Mouse (Mus musculus): ENCODE results near the gene Tmem120b. TPM values are rescaled to one million over a fixed set of nuclear protein-coding genes. Genes with fewer than 3 reads are reported as not detected.

The Tmem120b gene
- not detected in 2 replicates for polyA plus RNA-seq (2012; ENCODE audit: insufficient read depth, insufficient read length, low replicate concordance, missing spikeins)

DNA sequence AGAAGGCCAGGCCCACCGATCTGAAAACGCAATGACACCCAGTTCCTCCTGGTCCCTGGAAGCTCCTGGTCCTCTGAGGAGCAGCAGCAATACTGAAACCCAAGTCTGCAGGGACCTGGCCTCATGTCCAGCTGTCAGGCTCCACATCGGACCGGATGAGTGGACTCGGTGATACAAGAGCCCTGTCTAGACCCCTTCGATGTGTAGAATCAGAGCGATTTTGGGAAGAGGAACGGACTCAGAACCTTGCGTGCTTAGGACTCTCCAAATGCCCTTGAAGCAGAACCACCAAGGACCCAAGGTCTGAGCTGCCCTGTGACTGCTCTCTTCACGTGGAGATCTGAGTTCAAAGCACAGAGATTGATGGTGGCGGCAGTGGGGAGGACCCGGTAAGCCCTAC, at the start of gene Tmem120b:
TSS of gene Tmem120b (plus strand) at position 301 of the 400 bp plus-strand sequence.
- no peak for TF ChIP-seq CTCF (IDR thresholded peaks at IDR 0.05; ENCODE audit: insufficient read depth, low read depth, low read length)
- no peak for TF ChIP-seq POLR2A (IDR thresholded peaks at IDR 0.05; ENCODE audit: insufficient read depth, low read depth, low read length)
- WGBS, result 90% methylated on average over 12 of the region's 12 CpGs
- Histone ChIP-seq H3K27ac (ENCODE audit: insufficient read depth, low read depth, low read length) (no peak within 1 kb of the TSS), H3K4me3 (ENCODE audit: insufficient read depth, low read depth, low read length) (no peak within 1 kb of the TSS), H3K4me1 (ENCODE audit: control insufficient read depth, insufficient read depth, low read length) (no peaks in the 10 kb centered on the region)

DNA sequence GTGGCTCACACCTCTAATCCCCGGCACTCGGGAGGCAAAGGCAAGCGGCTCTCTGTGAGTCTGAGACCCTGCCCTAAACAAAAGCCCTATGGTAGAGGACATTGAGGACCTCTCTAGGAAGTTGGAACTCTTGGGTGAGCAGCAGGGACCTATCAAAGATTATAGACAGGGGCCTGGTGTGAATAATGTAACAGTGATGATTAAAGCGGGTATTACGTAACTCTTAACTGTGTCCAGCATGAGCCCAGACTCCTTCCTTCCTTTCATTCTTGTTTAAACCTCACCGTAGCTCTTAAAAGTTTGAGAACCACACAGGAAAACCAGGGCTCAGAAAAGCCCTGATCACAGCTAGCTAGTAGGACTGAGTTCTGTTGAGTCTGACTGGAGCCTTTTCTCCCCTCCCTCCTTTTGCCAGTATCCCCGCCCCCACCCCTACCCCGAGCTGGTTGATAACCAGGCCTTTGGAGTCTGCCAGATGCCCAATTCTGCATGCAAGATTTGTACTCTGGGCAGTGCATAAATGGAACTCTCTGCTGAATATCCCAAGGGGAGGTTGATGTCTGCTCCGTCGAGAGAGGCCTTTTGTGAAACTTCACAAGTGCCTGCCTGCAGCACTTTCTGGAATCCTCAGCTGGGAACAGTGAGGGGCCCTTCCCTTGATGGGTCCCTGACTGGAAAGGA, 48.7 kb upstream of the Tmem120b start:
- Histone ChIP-seq H3K4me3 (ENCODE audit: insufficient read depth, low read depth, low read length) (no peak overlapping the region), H3K4me1 (ENCODE audit: control insufficient read depth, insufficient read depth, low read length) (peaks cover 21% of the 10 kb centered on the region), H3K27ac (ENCODE audit: insufficient read depth, low read depth, low read length) (peak overlapping the region; percentile 45; the same call in 1 of the 2 replicates)
- TF ChIP-seq POLR2A (IDR thresholded peaks at IDR 0.05; ENCODE audit: insufficient read depth, low read depth, low read length) (no peak), CTCF (IDR thresholded peaks at IDR 0.05; ENCODE audit: insufficient read depth, low read depth, low read length) (no peak)
- WGBS, result 54% methylated on average over 10 of the region's 10 CpGs

DNA sequence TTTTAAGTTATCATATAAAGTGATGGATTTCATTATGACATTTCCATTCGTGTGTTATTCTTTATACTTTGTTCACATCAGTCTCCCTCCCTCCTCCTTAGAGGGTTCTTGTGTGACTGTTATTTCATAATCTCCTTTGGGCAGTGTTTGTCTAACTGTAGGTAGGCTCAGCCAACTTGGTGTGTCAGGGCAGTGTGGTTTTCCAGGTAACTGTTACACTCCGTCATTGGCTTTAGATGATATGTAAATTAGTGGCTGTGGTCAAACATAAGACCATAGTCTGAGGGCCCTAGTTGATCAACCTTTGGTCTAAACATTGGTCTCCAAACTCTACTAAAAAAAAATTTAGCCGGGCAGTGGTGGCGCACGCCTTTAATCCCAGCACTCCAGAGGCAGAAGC, 47.8 kb upstream of the Tmem120b start:
- TF ChIP-seq CTCF (IDR thresholded peaks at IDR 0.05; ENCODE audit: insufficient read depth, low read depth, low read length), result no peak
- TF ChIP-seq POLR2A (IDR thresholded peaks at IDR 0.05; ENCODE audit: insufficient read depth, low read depth, low read length), result no peak
- Histone ChIP-seq H3K4me3 (ENCODE audit: insufficient read depth, low read depth, low read length) (no peak overlapping the region), H3K4me1 (ENCODE audit: control insufficient read depth, insufficient read depth, low read length) (peaks cover 23% of the 10 kb centered on the region), H3K27ac (ENCODE audit: insufficient read depth, low read depth, low read length) (no peak overlapping the region)
- 93% methylated on average over 5 of the region's 5 CpGs for WGBS

DNA sequence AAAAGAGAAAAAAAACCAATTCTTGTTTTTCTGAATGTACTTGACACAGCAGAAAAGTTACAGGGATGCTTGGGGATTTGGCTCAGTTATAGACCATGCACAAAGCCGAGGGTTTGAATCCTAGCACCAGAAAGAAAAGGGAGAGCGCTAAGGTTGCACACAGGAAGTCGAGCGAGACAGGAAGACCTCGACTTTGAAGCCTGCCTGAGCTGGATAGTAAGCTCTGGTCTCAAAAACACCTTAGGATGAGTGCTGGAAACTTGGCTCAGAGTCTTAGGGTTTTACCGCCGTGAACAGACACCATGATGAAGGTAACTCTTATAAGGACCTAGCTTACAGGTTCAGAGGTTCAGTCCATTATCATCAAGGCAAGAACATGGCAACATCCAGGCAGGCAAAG, 46.8 kb upstream of the Tmem120b start:
- 90% methylated on average over 7 of the region's 7 CpGs for WGBS
- Histone ChIP-seq H3K27ac (ENCODE audit: insufficient read depth, low read depth, low read length) (no peak overlapping the region), H3K4me1 (ENCODE audit: control insufficient read depth, insufficient read depth, low read length) (peaks cover 19% of the 10 kb centered on the region), H3K4me3 (ENCODE audit: insufficient read depth, low read depth, low read length) (no peak overlapping the region)
- TF ChIP-seq CTCF (IDR thresholded peaks at IDR 0.05; ENCODE audit: insufficient read depth, low read depth, low read length), result no peak
- TF ChIP-seq POLR2A (IDR thresholded peaks at IDR 0.05; ENCODE audit: insufficient read depth, low read depth, low read length), result no peak

DNA sequence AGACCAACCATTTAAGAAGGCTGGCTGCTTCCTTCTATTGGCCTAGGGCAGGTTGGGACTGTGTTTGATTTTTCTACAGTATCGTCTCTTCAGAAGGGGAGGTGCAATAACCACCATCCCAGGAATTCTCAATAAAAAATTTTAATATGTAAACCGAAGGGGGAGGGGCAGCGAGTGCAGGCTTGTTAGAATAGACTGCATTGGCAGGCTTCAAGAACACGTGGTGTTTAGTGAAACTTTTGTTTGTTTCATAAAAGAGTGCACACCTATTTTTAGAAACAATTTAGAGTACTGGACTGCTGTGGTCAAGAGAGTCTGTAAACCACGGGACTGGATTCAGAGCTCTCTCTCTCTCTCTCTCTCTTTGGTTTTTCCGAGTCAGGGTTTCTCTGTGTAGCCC, 45.2 kb upstream of the Tmem120b start:
- peaks cover 18% of the 10 kb centered on the region for H3K4me1 ChIP-seq (ENCODE audit: control insufficient read depth, insufficient read depth, low read length)
- H3K27ac ChIP-seq (ENCODE audit: insufficient read depth, low read depth, low read length), result no peak overlapping the region
- WGBS, result 67% methylated on average over 6 of the region's 6 CpGs
- no peak overlapping the region for H3K4me3 ChIP-seq (ENCODE audit: insufficient read depth, low read depth, low read length)
- TF ChIP-seq POLR2A (IDR thresholded peaks at IDR 0.05; ENCODE audit: insufficient read depth, low read depth, low read length) (no peak), CTCF (IDR thresholded peaks at IDR 0.05; ENCODE audit: insufficient read depth, low read depth, low read length) (no peak)

DNA sequence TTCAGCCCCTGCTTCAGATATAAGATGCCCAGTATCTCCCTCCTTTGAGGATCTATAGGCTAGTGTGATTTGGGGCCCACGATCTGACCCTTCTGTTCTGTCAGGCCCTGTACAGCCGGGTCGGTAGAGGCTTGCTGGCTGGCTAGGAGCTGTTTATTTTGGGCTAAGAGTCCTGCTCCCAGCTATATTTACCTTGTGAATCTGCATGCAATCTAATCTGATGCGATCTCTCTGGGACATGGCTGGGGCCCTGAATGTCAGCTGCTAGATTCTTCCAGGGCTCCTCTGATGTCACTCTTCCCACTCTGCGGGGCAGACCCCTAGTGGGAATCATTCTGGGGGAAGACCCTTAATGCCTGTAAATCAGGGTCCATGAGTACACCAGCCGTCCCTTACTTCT, 43.9 kb upstream of the Tmem120b start:
- Histone ChIP-seq H3K4me1 (ENCODE audit: control insufficient read depth, insufficient read depth, low read length) (peaks cover 16% of the 10 kb centered on the region), H3K27ac (ENCODE audit: insufficient read depth, low read depth, low read length) (no peak overlapping the region), H3K4me3 (ENCODE audit: insufficient read depth, low read depth, low read length) (no peak overlapping the region)
- no peak for TF ChIP-seq CTCF (IDR thresholded peaks at IDR 0.05; ENCODE audit: insufficient read depth, low read depth, low read length)
- no peak for TF ChIP-seq POLR2A (IDR thresholded peaks at IDR 0.05; ENCODE audit: insufficient read depth, low read depth, low read length)
- whole genome bisulfite sequencing, result 86% methylated on average over 6 of the region's 6 CpGs

DNA sequence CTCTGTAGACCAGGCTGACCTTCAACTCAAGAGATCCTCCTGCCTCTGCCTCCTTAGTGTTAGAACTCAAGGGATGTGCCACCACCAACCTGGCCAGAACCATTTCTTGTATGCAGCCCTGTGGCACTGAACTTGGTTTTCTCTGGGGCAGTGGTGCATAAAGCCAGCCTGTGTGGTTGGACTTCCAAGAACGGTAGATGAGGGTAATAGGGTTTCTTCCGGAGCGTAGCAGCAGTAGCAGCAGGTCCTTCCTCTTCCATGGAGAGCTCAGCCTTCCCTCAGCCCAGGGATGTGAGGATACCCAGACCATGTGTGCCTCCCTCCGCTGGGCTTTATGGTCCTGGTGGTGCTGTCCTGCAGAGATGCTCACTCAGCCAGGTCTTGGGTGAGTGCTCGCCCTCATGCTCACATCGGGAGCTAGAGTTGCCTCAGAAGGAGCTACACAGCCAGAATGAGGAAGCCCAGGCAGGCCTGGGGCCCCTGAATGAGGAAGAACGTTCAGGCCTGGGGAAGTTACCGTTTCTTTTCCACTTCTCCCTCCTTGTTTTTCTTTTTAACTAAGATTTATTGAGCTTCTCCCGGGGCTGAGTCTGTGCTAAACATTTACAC, 43.1 kb upstream of the Tmem120b start:
- TF ChIP-seq CTCF (IDR thresholded peaks at IDR 0.05; ENCODE audit: insufficient read depth, low read depth, low read length) (no peak), POLR2A (IDR thresholded peaks at IDR 0.05; ENCODE audit: insufficient read depth, low read depth, low read length) (no peak)
- Histone ChIP-seq H3K4me1 (ENCODE audit: control insufficient read depth, insufficient read depth, low read length) (peaks cover 12% of the 10 kb centered on the region), H3K4me3 (ENCODE audit: insufficient read depth, low read depth, low read length) (no peak overlapping the region), H3K27ac (ENCODE audit: insufficient read depth, low read depth, low read length) (no peak overlapping the region)
- WGBS, result 82% methylated on average over 9 of the region's 9 CpGs

DNA sequence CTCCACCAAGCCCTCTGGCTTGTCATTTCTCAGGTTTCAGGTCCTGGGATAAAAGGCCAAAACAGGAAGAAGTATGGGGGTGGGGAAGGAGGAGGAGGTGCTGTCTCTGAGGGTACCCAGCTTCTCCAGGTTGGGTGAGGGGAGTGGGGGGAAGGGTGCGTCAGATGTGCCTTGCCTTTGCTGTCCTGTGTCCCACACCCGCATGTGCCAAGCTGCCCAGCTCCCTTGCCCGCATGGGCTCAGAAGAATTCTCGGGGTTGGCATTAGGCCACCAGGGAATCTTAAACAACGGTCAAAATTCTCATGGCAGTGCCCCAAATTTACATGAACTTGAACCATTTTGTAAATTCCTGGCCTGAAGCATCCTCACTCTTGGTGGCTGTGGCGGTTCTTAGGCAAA, 41.8 kb upstream of the Tmem120b start:
- TF ChIP-seq CTCF (IDR thresholded peaks at IDR 0.05; ENCODE audit: insufficient read depth, low read depth, low read length) (no peak), POLR2A (IDR thresholded peaks at IDR 0.05; ENCODE audit: insufficient read depth, low read depth, low read length) (no peak)
- 68% methylated on average over 6 of the region's 6 CpGs for WGBS
- no peak overlapping the region for H3K27ac ChIP-seq (ENCODE audit: insufficient read depth, low read depth, low read length)
- peaks cover 12% of the 10 kb centered on the region for H3K4me1 ChIP-seq (ENCODE audit: control insufficient read depth, insufficient read depth, low read length)
- no peak overlapping the region for H3K4me3 ChIP-seq (ENCODE audit: insufficient read depth, low read depth, low read length)

DNA sequence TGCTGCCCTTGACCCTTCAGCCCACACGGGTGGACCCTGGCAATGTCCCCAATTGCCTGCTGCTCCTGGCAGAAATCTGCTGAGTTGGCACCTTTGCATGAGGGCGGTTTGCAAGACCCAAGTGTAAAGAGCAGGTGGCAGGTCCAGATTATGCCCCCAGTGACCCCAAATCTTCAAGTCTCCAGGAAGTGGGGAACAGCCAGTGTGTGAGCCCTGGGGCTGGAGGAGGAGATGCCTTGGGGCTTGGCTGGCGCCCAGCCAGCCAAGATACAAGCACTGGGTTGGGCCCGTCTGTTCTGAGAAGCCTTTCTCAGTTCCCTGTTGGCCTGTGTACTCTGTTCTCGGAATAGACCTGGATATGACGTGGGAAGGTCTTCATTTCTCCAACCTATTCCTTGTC, 40.8 kb upstream of the Tmem120b start:
- 66% methylated on average over 6 of the region's 6 CpGs for WGBS
- peaks cover 12% of the 10 kb centered on the region for H3K4me1 ChIP-seq (ENCODE audit: control insufficient read depth, insufficient read depth, low read length)
- TF ChIP-seq POLR2A (IDR thresholded peaks at IDR 0.05; ENCODE audit: insufficient read depth, low read depth, low read length) (no peak), CTCF (IDR thresholded peaks at IDR 0.05; ENCODE audit: insufficient read depth, low read depth, low read length) (no peak)
- H3K27ac ChIP-seq (ENCODE audit: insufficient read depth, low read depth, low read length), result no peak overlapping the region
- no peak overlapping the region for H3K4me3 ChIP-seq (ENCODE audit: insufficient read depth, low read depth, low read length)

Data from olfactory bulb, adult 2 months (tissue).